Mouse (Mus musculus) CD8-positive naive resting alpha-beta T cell, adult 57 days (primary cell): ENCODE measurements around the gene Ripply2. TPM values are rescaled to one million over a fixed set of nuclear protein-coding genes. Genes with fewer than 3 reads are reported as not detected.

Experiments
- total RNA-seq: library from RNA; stranded (reverse); gene quantifications from one replicate; pipeline ENCODE4 v1.2.4, GENCODE M21; 2023

The Ripply2 gene
- not detected for total RNA-seq

DNA sequence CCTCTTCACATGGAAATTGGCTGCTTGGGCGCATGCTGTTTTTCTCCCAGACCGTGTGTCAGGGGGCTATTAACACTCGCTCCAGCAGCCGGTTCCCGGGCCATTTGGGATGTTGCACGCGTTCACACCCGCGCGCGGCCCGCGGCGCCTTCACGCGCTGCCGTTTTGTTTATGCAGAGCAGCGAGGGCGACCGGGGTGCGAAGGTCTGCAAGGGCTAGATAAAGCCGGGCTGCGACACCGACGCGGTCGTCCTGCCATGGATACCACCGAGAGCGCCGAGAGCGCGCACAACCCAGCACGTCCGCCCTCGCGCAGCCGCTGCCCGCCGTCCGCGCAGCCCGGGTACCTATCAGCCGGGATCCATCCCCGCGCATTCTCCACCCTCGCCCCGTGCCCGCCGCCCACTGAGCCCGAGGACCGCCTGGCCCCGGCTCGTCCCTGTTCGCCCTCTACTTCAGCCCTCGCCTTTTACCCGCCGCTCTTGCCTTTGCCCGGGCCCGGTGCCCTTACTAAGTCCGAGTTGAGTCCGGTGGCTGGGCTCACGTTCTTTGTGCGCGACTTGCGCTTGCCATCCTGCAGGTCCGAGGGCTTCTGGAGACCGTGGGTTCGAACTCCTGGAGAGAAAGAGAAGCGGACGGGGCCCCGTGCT is at the start of gene Ripply2:
Gene Ripply2 (plus strand): TSS at position 250 of the 650 bp plus-strand sequence.

DNA sequence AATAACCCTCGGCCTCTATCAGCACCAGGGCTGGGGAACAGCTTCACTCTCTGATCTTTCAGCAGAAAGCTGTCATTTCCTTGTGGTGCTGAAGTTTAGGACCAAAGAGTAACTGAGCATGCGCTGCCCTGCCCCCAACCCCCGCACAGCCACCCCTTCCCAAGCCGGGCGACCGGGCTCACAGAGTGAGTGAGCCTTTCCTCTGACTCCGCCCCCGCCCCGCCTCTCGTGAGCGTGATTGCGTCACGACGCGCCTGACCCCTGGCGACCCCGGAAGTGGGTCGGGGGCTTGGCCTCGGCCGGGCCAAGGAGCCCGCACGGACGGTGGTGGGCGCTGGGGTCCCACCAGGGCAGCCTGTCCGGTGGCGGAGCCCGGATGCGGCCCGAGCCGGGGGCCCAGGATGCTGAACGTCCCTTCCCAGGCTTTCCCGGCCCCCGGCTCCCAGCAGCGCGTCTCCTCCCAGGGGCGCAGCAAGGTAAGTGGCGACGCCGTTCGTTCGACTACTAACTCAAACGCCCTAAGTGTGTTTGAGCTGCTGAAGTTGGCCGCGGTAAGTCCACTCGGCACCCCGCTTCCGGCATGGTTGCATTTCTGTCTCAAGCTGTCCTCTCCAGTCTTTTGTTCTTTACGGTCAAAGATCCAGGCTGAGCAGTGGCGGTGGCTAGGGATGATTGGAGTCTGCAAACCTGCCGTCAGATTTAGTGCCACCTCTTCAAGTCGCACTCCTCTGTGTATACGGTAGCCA is 6.6 kb downstream of the Ripply2 start, which contains the start of gene Cyb5r4:
Gene Cyb5r4 (plus strand): TSS at position 237 of the 746 bp plus-strand sequence.

Other genes with a start within 250 kb of the Ripply2 start
- not detected for gene Snap91, start 134.9 kb upstream of the Ripply2 start, total RNA-seq
- gene Cyb5r4, start 6.5 kb downstream of the Ripply2 start, total RNA-seq: 57.5 TPM
- gene Mrap2, start 128.8 kb downstream of the Ripply2 start, total RNA-seq: not detected
- 9.5 TPM for gene Cep162, start 240.0 kb downstream of the Ripply2 start, total RNA-seq